Mouse (Mus musculus): Measurements from ENCODE around the gene Dnajb1. TPM values are rescaled to one million over a fixed set of nuclear protein-coding genes. Genes with fewer than 3 reads are reported as not detected.

Dnajb1 gene
- total RNA-seq, 2 experiments from 2014 or later: 28.0 to 47.6 TPM

DNA sequence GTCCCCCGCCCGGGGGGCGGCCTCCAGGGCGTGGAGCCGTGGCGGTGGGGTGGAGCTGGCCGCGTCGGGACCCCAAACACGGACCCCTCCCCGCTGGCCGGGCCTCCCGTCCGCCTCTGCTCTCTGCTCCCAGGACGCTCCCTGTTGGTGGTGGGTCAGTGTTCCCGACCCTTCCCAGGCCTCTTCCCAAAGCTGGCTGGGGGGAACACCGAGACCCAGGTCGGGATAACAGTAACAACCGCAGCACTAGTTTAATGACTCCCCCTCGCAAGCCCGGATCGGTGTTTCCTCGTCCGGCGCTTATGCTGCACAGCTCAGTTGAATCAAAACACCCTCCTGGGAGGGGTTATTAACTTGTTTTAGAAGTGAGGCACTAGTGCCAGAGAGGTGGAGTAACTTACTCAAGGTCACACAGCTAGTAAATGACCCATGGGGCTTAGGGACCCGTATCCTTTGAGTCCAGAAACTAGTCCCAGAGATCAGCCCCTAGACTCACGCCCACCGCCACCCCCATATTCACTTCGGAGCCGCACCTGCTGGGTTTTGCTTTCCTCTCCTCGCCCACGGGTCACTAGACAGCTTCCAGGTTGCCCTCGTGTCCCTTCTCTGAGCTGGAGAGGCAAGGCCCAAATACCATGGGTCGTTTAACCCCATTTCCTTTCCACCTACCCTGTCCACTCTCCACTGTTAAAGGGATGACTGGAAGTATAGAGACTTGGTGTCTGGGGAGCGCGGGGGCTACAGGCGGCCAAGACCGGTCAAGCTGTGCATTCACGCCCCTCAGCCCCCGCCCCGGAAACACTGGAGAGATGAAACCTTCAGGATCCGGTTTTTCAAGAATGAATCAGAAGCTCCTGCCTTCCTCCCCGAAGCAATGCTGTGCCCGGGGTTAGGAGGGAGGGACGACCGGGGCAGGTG is 45.0 kb downstream of the Dnajb1 start:
- peak; percentile 7; the same call in 1 of the 2 replicates for ATAC-seq (replicated peaks; ENCODE audit: poor library complexity)

GRCm38 (mm10) chr8:83653662-83654017 is 45.6 kb downstream of the Dnajb1 start:
- ATAC-seq (replicated peaks; ENCODE audit: poor library complexity): no peak

GRCm38 (mm10) chr8:83654725-83655124 is 46.7 kb downstream of the Dnajb1 start:
- ATAC-seq (replicated peaks; ENCODE audit: poor library complexity): no peak

DNA sequence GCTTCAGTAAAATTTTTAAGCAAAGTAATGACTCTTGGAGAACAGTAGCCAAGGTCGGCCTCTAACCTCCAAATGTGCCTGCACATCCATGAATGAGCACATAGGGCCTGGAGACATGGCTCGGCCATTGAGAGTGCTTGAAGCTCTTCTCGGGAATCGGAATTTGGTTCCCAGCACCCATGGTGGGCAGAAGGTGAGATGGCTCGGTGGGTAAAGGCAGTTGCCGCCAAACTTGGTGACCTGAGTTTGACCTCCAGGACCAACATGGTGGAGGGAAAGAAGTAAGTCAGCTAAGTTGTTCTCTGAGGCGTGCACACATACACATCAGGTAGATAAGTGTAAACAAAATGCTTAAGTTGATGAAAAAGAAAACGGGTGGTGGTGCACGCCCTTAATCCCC is 48.0 kb downstream of the Dnajb1 start:
- no peak for ATAC-seq (replicated peaks; ENCODE audit: poor library complexity)

DNA sequence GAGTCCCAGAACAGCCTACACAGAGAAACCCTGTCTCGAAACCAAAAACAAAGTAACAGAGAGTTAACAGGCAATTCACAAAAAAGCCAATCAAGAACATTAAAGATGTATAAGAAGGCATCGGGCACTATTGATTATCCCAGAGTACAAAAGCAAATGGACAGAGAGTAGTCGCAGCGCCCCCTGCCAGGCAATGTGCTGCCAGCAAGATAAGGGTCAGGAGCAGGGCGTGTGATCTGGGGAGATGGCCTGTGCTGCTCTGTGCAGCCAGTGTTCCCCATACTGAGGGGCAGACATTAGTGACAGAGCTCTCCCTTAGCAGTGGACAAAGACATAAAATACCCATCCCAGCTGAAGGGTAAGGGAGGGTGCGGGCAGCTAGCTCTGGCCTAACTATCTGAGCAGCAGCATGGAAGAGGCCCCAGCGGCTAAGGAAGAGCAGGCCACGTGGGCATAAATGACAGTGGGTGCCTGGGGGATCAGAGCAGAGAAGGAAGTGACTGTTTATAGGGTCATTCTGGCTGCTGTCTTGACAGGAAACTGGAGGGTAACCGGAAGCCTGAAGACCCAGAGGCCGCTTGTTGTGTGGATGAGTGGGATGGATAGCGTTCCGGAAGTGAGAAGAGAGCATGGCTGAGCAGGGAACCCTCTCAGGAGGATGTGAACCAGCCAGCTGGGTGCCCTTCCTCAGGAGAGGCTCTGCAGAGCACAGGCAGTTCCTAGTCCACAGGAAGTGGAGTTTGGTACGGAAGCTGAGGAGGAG is 48.7 kb downstream of the Dnajb1 start:
- ATAC-seq (replicated peaks; ENCODE audit: poor library complexity): peak; percentile 27; the same call in 1 of the 2 replicates

GRCm38 (mm10) chr8:83660545-83660944 is 52.6 kb downstream of the Dnajb1 start:
- ATAC-seq (replicated peaks; ENCODE audit: poor library complexity): no peak

DNA sequence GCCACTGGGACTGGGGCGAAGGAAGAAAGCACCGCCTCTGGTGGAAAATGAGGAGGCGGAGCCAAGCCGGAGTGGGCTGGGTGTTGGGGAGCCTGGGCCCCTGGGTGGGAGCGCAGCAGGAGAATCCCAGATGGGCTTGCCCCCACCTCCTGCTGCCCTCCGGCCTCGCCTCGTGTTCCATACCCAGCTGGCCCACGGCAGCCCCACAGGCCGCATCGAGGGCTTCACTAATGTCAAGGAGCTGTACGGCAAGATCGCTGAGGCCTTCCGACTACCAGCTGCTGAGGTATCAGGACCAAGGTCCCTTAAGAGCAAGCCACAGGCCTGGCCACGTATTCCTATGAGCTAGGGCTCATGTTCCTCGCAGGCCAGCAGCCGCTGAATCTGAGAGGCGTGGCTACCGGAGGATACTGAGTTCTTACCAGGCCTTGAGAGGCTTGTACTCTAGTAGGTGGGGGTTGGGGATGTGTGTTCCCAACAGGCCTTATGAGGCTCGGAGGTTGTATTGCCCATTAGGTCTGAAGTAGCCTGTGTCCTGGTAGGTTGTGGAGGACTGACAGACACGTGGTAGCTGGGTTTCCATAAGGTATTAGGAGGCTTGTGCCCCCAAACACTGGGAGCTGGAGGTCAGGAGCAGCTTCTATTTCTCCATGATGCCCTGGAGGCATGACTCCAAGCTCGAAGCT is 53.1 kb downstream of the Dnajb1 start:
- no peak for ATAC-seq (replicated peaks; ENCODE audit: poor library complexity)

Other genes with a start within 250 kb of the Dnajb1 start
- 0.05 TPM in 1 of 2 replicates, not detected in the other for gene Clgn, start 218.3 kb upstream of the Dnajb1 start, total RNA-seq (2015)
- not detected in 2 replicates for gene Clgn, start 218.3 kb upstream of the Dnajb1 start, total RNA-seq (2017)
- 64.4 and 70.9 TPM in 2 replicates for gene Scoc, start 149.8 kb upstream of the Dnajb1 start, total RNA-seq (2015)
- gene Scoc, start 149.8 kb upstream of the Dnajb1 start, total RNA-seq (2017): 27.9 and 43.9 TPM in 2 replicates
- gene Olfr370, start 72.4 kb upstream of the Dnajb1 start, total RNA-seq (2015): not detected in 2 replicates
- gene Olfr370, start 72.4 kb upstream of the Dnajb1 start, total RNA-seq (2017): not detected in 2 replicates
- gene Ndufb7, start 41.5 kb upstream of the Dnajb1 start, total RNA-seq (2015): 158 and 163 TPM in 2 replicates
- 252 and 255 TPM in 2 replicates for gene Ndufb7, start 41.5 kb upstream of the Dnajb1 start, total RNA-seq (2017)
- 363 and 424 TPM in 2 replicates for gene Tecr, start 222 bp upstream of the Dnajb1 start, total RNA-seq (2015)
- gene Tecr, start 222 bp upstream of the Dnajb1 start, total RNA-seq (2017): 324 and 345 TPM in 2 replicates
- 14.7 and 19.0 TPM in 2 replicates for gene Gipc1, start 44.5 kb downstream of the Dnajb1 start, total RNA-seq (2015)
- 14.3 and 17.8 TPM in 2 replicates for gene Gipc1, start 44.5 kb downstream of the Dnajb1 start, total RNA-seq (2017)
- 0.10 TPM in 1 of 2 replicates, not detected in the other for gene Ptger1, start 58.5 kb downstream of the Dnajb1 start, total RNA-seq (2015)
- gene Ptger1, start 58.5 kb downstream of the Dnajb1 start, total RNA-seq (2017): 0.87 and 1.6 TPM in 2 replicates
- 31.5 and 31.6 TPM in 2 replicates for gene Pkn1, start 91.0 kb downstream of the Dnajb1 start, total RNA-seq (2015)
- gene Pkn1, start 91.0 kb downstream of the Dnajb1 start, total RNA-seq (2017): 62.5 and 78.8 TPM in 2 replicates
- gene Ddx39, start 107.0 kb downstream of the Dnajb1 start, total RNA-seq (2015): 119 and 139 TPM in 2 replicates
- gene Ddx39, start 107.0 kb downstream of the Dnajb1 start, total RNA-seq (2017): 121 and 131 TPM in 2 replicates
- gene Adgre5, start 133.1 kb downstream of the Dnajb1 start, total RNA-seq (2015): 27.1 and 29.1 TPM in 2 replicates
- 19.8 and 30.2 TPM in 2 replicates for gene Adgre5, start 133.1 kb downstream of the Dnajb1 start, total RNA-seq (2017)

All from megakaryocyte progenitor cell, adult 5-6 weeks (primary cell).